Mouse (Mus musculus): ENCODE results near the gene Ndufb7.
"Not testable (repeated sequence)": the region's sequence is repeated elsewhere in the genome, so short reads cannot be mapped to it uniquely, and the experiment has no call there.

Gene Ndufb7

DNA sequence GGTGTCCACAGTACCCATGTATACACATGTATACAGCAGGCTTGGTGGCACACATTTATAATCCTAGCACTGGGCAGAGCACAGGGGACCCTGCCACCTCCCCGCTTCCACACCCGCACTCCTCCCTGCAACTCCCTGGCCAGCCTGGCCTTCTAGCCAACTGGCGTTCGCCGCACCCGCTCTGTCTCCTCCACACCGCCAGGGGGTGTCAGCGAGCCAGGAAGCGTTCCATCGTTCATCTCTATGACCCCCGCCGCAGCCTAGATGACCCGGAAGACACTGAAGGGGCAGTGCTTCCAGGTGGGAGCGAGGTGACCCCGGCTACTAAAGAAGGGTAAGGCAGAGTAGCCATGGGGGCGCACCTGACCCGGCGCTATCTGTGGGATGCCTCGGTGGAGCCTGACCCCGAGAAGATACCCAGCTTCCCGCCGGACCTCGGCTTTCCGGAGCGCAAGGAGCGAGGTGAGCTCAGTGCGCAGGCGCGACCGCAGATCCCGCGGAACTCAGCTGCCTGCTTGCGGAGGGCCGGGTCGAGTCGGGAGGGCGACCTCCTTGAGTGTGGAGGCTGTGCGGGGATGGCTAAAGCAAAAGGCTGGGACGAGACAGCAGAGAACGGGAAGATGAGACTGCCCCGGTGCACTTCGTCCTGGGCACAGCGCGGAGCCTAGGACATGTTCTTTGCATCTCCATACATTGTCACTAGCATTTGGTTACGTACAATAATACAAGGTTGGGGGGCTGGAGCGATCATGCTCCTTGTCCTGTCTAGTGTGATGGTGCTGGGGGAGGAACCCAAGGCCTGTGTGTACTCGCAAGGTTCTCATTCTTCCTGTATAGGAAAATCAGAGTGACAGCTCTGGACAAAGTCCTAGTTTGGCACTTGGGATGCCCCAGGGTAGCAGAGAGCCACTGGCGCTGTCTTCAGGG lies at the start of gene Ndufb7:
TSS of gene Ndufb7 (plus strand) at position 203 of the 927 bp plus-strand sequence.
- DNase-seq (ENCODE audit: low spot score in 2 of 2) = peak; percentile 98

DNA sequence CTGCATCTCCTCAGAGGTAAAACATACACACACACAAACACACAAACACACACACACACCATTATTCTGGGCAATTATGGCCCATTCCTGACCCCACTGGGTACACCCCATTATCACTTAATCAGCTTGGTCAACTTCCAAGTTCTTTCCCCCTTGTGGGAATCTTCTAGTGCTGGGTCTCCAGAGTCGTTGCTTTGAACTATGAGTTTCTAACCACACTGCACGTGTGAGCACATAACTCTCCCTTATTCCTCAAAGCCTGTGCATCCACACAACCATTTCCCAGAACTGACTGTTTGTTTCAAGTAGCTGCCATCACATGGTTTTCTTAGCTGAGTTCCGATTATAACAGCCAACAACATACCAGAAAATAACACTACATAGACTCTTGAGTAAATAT lies 46.0 kb upstream of the Ndufb7 start:
- DNase-seq (ENCODE audit: low spot score in 2 of 2) = no peak

DNA sequence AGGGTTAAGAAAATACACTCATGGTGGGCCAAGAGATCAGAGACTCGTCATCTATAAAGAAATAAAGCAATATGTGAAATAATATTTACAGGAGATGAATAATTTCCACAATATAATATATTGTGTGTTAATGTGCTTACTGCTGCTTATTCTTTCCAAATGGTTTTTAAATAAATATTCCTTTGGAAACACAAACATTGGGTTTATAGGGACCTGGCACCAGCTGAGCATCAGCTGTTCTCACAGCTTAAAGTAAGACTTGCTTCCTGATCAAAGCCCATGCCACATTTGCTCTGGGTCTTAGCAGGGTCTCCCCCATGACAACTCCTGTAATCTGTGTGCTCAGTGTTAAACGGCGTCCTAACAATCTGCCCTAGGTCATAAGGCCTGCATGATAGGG lies 45.6 kb upstream of the Ndufb7 start:
- not testable (repeated sequence) for DNase-seq (ENCODE audit: low spot score in 2 of 2)

DNA sequence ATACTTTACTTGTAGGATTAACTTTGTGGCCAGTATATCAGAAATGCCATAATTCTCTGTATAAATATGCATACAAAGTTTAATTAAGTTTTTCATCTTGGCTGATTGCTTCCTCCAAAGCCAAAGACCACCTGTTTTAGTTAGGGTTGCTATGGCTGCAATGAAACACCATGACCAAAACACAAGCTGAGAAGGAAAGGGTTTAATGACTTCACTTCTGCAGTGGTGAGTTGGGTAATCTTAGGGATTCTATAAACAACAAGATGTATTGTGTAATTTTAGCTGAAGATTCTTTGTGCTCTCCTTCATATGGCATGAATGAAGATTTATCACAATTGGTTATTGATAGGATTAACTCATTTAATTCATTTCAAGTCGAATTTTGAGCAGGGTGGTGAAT lies 45.2 kb upstream of the Ndufb7 start:
- no peak for DNase-seq (ENCODE audit: low spot score in 2 of 2)

DNA sequence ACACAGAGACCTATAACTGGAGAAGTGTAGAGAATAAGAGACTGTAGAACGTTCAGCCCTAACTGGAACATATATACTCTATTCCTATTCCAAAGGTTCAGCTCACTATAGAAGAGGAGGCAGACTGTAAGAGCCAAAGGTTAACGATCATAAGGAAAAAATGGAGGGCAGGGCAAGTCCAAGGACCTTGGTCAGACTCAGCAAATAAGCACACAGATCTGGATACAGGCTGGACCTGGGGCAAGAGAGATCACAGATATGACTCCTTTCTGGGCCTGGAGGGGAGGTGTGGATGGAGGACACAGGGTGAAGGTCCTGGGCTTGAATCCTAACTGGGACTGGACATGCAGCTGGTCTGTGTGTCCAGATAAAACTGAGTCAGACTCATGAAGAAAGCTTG lies 31.7 kb upstream of the Ndufb7 start:
- DNase-seq (ENCODE audit: low spot score in 2 of 2) = no peak

DNA sequence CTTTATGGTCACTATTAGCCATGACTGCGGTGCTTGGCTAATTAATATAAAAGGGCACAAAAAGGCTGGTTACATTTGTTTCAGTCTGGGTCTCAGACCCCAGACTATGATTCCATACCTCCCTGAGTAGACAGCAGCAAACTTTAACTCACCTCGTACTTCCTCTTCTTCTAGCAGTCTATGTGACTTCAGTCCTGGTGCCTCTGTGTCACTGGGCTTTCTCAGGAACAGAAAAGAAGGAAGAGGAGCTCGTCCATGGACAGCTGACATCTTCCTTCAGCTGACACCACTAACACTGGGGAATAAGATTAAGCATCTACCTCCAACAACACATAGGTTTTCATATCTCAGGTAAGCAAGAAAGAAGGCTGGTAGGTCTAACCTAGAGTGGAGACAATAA lies 30.7 kb upstream of the Ndufb7 start, which contains the start of gene Olfr370:
TSS of gene Olfr370 (plus strand) at position 45 of the 400 bp plus-strand sequence.
- no peak for DNase-seq (ENCODE audit: low spot score in 2 of 2)

DNA sequence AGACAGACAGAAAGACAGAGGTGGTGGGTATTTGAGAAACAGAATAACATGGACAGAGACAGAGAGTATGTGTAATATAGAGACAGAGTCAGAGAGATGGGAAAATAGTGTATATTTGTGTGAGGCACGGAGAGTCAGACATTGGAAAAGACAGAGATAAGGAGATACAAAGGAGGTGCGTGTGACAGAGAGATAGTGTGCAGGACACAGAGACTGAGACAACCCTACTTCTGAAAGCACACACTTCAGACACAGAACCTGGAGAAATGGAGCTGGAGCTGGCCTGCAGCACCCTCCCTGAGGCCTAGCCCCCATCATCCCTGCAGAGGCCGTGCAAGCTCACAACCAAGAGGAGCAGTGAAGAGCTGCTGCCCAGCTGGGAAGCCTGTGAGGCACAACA lies 3.8 kb upstream of the Ndufb7 start:
- no peak for DNase-seq (ENCODE audit: low spot score in 2 of 2)

DNA sequence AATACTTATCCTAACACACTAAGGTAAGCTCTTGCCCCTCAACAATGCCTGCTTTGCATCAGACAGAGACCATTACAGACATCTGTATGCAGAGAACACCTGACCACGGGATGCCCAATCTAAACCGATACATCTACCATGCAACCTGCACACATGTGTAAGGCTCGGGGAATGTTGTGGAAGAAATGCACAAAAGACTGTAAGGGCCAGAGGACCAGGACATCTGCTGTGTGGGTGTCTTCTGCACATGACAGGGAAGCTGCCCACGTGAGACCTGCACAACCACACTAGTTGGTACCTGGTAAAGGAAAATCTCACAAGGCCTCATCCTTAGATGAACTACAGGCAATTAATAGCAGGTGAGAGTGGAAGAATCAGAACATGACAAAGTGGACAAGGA lies 3.2 kb upstream of the Ndufb7 start:
- DNase-seq (ENCODE audit: low spot score in 2 of 2) = no peak

DNA sequence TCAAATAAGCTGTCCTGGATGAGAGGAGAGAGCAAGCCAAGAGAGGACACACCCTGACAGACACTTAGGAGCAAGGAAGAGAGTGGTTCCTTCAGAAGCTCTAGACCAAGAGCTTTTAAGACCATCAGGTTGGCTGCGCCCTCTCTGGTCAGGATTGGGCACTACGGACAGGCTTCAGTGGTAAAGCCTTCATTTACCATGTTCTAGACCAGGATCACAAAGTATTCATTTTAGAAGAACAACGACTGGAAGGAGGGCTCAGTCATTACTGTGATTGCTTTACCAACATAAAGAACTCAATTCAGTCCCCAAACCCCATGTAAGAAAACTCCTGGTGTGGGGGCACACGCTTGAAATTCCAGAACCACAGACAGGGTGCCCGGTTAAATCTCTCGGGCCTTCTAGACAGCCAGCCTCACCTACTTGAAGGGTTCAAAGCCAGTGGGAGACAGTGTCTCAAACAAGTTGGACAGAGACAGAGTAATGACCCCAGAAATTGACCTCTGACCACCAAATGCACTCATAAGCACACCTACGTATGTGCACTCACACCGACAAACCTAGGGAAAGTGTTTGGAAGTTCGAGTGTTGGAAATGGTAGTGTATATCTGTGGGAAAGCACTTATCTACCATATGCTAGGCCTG lies 618 bp upstream of the Ndufb7 start:
- peak in 1 of 2 experiments; percentile 5 for DNase-seq (ENCODE audit: low spot score in 2 of 2)

DNA sequence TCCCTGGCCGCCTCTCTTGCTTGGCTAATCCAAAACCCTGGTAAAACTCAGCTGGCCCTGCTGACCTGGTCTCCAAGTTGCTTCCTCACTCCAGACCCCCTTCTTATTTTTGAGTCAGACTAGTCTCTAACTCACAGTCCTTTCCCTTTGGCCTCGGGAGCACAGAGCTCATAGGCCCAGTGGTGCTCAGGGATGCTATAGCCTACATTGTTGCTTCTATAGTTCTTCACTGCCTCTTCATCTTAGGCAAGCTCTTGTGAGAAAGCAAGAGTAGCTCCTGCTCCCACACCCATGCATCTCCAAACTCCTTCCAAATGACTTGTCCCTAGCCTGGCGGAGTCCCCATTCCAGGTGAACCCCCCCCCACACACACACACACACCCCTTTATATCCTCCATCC lies 1.2 kb downstream of the Ndufb7 start:
- no peak for DNase-seq (ENCODE audit: low spot score in 2 of 2)

DNA sequence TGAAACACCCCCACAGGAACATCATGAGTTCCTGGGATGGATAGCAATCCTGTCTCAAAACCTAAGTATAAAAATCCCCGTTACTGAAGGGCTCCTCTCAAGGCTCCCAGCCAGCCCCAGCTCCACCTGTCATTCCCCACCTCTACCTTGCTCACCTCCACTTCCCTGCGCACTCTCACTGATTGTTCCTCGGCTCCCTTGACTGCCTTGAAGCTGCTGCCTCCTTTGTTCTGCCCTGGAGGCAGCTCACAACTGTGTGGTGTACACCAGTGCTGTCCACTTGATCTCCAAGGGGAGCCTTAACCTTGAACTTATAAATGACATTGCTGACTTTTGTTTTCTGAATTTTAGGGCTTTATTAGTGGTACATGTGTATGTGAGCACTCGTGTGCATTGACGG lies 1.7 kb downstream of the Ndufb7 start:
- DNase-seq (ENCODE audit: low spot score in 2 of 2) = no peak

DNA sequence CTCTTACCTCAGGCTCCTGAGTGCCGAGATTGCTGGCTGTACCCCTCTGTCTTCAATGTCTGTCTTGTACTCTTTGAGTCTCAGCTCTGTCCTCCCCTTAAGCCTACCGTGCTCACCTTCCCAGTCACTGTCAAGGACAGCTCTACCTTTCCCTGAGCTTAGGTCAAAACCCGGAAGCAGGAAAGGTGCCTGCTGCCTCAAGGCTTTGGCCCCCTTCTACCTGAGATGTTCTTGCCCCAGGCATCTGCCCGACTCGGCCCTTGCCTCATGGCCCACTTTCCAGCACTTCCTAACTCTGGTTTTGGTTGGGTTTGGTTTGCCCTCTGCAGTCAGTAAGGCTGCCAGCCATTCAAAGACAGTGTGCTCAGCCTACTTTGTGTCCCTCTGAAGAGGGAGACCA lies 2.3 kb downstream of the Ndufb7 start:
- DNase-seq (ENCODE audit: low spot score in 2 of 2) = no peak

DNA sequence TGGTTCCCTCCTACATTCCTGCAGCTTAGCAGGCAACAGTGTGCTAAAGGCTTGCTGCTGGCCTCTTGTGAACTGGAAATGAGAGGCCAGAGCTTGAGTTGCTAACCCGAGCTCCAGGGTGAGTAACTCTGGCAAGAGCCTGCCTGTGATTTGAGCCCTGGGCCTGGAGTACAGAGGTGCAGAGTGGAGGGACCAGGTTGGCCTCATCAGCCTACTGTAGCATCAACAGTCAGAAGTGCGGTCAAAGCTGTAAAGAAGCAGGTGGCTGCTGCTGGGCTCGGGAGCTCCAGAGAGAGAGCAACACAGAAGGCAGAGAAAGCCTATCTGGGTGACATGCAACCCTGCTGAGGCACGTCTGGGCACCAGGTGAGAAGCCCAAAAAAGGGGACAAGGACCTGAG lies 2.7 kb downstream of the Ndufb7 start:
- no peak for DNase-seq (ENCODE audit: low spot score in 2 of 2)

DNA sequence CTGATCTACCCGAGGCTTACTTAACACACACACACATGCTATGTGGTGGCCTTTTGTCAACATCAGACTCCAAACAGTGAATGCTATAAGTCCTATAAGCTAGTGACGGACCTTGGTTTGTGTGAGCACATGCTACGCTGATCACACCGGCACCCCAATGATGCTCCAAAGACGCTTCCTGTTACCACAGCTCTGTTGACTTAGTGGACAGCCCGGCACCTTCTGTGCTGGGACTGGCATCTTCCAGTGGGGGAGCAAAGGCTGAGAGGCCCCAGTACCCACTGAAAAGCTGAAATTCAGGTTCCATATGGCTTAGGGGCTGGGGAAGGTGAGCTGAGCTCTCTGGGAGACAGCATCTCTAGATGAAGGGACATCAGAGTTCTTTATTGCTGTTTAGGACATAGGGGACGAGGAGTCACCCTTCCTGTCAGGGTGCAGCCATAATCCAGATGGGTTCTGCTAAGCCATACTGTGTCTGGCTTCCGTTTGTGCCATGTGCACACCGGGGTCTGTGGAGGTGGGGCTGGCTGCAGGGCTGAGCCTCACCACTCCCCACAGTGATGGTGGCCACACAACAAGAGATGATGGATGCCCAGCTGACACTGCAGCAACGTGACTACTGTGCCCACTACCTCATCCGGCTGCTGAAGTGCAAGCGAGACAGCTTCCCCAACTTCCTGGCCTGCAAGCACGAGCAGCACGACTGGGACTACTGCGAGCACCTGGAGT lies 4.0 kb downstream of the Ndufb7 start:
- DNase-seq (ENCODE audit: low spot score in 2 of 2) = peak in 1 of 2 experiments; percentile 3

DNA sequence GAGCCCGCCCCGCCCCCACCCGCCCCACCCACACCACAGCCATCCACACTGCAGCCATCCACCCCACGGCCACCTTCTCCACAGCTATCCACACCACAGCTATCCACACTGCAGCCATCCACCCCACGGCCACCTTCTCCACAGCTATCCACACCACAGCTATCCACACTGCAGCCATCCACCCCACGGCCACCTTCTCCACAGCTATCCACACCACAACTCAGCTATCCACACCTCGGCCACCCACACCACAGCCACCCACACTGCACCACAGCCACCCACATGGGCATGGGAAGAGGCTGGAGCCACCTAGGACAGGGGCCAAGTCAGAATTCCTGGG lies 4.5 kb downstream of the Ndufb7 start:
- peak in 1 of 2 experiments; percentile 3 for DNase-seq (ENCODE audit: low spot score in 2 of 2)

DNA sequence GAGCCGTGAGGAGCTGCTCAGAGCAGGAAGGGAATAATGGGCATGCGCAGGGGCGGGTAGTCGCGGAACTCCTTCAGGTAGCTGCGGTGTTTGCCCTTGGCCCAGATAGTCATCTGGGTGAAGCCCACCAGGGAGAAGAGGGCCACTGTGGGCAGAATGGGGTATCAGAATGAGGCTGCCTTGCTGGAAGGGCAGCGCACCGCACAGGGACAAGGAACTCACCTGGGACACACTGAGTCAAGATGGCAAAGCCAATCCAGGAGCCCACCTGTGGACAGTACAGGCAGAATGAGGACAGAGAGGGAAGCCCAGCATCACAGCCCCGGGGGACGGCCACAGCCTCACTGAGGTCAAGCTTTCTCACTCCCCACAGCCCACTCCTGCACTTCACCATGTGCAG lies 5.3 kb downstream of the Ndufb7 start:
- DNase-seq (ENCODE audit: low spot score in 2 of 2) = no peak

DNA sequence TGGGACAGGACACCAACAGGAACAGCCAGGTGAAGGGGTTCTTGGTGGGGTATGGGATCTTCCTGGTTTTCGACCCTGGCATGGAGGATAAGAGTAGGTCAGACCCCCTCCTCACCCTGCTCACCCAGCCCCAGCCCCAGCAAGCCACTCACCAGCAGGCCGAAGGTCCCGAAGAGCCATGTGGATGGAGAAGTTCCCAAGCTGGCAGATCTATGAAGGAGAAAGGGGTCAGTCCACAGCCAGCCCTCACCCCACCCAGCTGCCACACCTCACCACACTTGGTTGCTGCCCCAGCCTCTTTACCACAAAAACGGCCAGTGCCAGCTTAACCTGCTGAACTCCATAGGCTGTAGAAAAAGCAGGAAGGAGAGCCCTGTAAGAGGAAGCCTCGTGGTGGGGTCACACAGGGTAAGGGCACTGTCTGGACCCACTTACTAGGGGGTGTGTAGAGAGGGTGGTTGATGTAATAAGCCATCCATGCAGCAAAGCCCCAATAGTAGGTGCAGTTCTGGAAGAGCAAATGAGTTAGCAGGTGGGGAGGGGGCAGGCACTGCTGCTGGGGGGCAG lies 5.9 kb downstream of the Ndufb7 start:
- no peak for DNase-seq (ENCODE audit: low spot score in 2 of 2)

DNA sequence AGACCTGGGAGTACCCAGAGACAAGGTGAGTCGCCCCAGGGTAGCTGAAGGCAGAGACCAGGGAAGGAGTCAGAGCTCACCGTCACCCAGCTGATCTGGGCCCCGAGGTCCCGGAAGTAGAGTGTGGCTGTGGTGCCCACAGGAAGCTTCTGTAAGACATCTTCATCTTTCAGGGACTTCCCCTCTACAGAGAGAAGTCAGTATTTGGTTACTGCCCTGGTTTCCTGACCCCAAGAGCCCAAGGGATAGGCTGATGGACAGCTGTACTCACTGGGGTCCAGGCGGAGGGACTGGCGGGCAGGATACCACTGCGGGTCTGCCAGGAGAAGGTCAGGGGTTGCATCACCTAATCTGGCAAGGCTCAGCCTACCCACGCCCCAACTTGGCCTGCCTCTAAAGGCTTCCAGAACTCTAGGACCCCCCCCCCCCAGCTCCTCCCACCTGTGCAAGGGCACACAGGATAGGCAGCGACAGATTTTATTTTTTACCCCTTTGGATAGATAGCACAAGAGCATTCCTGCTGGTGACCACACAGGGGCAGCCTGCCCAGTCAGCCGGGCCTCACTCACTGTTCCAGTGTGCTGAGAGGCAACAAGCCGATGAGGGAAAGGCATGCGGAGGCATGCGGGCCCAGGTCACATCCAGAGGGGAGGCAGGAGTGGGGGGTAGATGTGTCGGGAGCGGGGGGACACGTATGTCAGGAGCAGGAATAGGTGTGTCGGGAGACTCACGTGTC lies 6.8 kb downstream of the Ndufb7 start:
- peak in 1 of 2 experiments; percentile 4 for DNase-seq (ENCODE audit: low spot score in 2 of 2)

DNA sequence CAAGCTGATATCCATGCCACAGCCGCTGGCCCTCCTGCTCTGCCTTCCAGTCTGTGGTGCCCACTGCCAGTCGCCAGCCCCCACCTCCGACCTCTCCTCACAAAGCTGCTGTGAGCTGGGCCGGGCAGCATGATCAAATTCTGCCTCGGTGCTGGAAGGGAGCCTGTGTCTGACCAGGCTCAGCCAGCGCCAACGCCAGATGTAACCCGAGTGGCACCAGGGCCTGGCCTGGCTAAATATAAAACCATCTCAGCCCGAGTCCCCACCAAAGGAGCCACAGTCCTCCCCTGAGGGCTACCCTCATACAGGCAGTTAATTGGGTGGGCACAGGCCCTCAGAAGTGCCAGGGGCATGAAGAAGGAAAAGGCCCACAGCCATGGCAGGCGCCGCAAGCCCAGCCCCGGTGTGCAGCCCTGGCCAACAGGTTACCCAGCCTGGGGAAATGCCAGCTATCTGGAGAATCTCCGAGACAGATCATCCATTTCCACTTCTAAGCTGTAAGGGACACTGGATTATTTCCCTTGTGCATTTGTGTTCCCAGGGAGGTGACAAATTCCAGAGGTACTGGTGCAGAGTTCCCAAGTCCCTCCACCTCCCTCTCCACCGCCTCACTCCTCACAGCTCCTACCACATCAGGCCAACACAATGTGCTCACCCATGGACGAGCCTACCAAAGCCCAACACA lies 8.3 kb downstream of the Ndufb7 start:
- peak in 1 of 2 experiments; percentile 2 for DNase-seq (ENCODE audit: low spot score in 2 of 2)

DNA sequence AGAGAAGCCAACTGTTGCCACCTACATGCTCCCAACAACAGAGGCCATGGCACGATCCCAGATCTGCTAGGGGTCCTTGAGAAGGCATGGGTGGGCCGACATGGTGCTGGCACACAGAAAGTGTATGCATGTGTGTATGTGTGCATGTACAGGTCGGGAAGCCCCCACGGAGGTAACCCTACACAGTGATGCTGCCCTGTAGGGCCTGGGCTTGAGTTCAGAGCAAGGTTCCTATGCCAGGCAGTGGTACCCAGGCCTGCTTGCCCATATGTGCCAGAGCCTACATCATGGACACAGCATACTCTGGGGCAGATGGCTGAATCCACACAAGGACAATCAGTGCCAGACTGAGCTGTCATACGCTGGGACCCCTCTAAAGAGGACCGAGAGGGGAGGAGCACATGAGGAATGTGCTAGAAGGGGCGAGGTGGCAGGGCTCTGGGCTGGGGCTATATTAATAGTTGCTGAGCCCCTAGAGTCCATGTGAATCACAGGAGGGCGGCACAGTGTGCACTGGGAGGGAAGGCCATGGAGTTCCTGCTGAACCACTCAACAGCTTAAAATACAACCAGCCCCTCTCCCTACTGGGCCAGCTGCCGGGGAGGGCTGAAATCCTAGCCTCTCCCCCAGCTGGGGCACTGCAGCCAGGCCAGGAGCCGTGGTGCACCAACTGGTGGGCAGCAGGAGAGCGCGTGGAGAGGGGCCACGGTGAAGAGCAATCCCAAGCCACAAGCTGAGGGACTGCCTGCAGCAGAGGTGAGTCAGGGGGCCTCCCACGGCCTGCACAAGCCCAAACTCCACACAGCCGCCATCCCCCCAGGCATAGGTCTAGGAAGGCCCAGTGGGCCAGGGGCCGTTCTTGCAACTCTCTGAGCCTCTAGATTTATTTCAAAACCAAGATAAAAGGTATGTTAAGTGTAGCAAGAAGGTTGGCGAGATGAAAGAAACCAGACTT lies 9.4 kb downstream of the Ndufb7 start:
- peak in 1 of 2 experiments; percentile 2 for DNase-seq (ENCODE audit: low spot score in 2 of 2)
